Mouse (Mus musculus): ENCODE results near the gene Yars. TPM values are rescaled to one million over a fixed set of nuclear protein-coding genes. Genes with fewer than 3 reads are reported as not detected.

Yars gene
- polyA plus RNA-seq, 1 experiment from 2014 or later = 87.4 TPM

GRCm38 (mm10) chr4:129222019-129222925 is 32.7 kb downstream of the Yars start:
- Histone ChIP-seq H3K4me1 (peaks cover 44% of the 10 kb centered on the region), H3K9ac (no peak overlapping the region), H3K9me3 (replicated peaks) (no peaks in the 10 kb centered on the region), H3K4me3 (replicated peaks) (no peak overlapping the region), H3K36me3 (peaks cover 85% of the 10 kb centered on the region), H3K27me3 (peaks cover 4% of the 10 kb centered on the region; the same call in 1 of the 2 replicates), H3K27ac (no peak overlapping the region), H3K4me2 (no peak overlapping the region)
- no peak for ATAC-seq (replicated peaks; ENCODE audit: low FRiP score)
- WGBS = 85% methylated on average over 31 of the region's 31 CpGs

GRCm38 (mm10) chr4:129223421-129224281 is 34.1 kb downstream of the Yars start:
- WGBS = 40% methylated on average over 55 of the region's 55 CpGs
- ATAC-seq (replicated peaks; ENCODE audit: low FRiP score) = peak; percentile 52
- Histone ChIP-seq H3K9ac (peak overlapping the region; percentile 12; the same call in 1 of the 2 replicates), H3K4me2 (peak overlapping the region; percentile 54), H3K36me3 (peaks cover 71% of the 10 kb centered on the region), H3K4me3 (replicated peaks) (peak overlapping the region; percentile 27), H3K27ac (0 out of 2 replicates have a peak overlapping the region, but pooled peaks have one; percentile 23), H3K9me3 (replicated peaks) (no peaks in the 10 kb centered on the region), H3K27me3 (peaks cover 7% of the 10 kb centered on the region; the same call in 1 of the 2 replicates), H3K4me1 (peaks cover 58% of the 10 kb centered on the region)

- no peaks in the 10 kb centered on the region for H3K9me3 ChIP-seq (replicated peaks)
- peaks cover 63% of the 10 kb centered on the region for H3K4me1 ChIP-seq
- no peak overlapping the region for H3K9ac ChIP-seq
- peaks cover 7% of the 10 kb centered on the region; the same call in 1 of the 2 replicates for H3K27me3 ChIP-seq
- peaks cover 55% of the 10 kb centered on the region for H3K36me3 ChIP-seq
- H3K4me3 ChIP-seq (replicated peaks) = no peak overlapping the region
- no peak overlapping the region for H3K4me2 ChIP-seq
- WGBS = 93% methylated on average over 12 of the region's 12 CpGs
- no peak overlapping the region for H3K27ac ChIP-seq
- no peak for ATAC-seq (replicated peaks; ENCODE audit: low FRiP score)
Observed at GRCm38 (mm10) chr4:129225315-129225714, 35.8 kb downstream of the Yars start.

- Histone ChIP-seq H3K4me3 (replicated peaks) (peak overlapping the region; percentile 41), H3K4me2 (peak overlapping the region; percentile 62), H3K9me3 (replicated peaks) (no peaks in the 10 kb centered on the region), H3K9ac (0 out of 2 replicates have a peak overlapping the region, but pooled peaks have one; percentile 31), H3K36me3 (peaks cover 43% of the 10 kb centered on the region), H3K27ac (peak overlapping the region; percentile 74), H3K4me1 (peaks cover 74% of the 10 kb centered on the region), H3K27me3 (peaks cover 7% of the 10 kb centered on the region; the same call in 1 of the 2 replicates)
- peak; percentile 52 for ATAC-seq (replicated peaks; ENCODE audit: low FRiP score)
- 14% methylated on average over 5 of the region's 5 CpGs for WGBS
Observed at GRCm38 (mm10) chr4:129226441-129226963, 36.9 kb downstream of the Yars start.

GRCm38 (mm10) chr4:129227170-129227984 is 37.8 kb downstream of the Yars start:
- Histone ChIP-seq H3K27ac (peak overlapping the region; percentile 74), H3K27me3 (peaks cover 7% of the 10 kb centered on the region; the same call in 1 of the 2 replicates), H3K9me3 (replicated peaks) (no peaks in the 10 kb centered on the region), H3K4me3 (replicated peaks) (peak overlapping the region; percentile 41), H3K4me2 (peak overlapping the region; percentile 62), H3K36me3 (peaks cover 34% of the 10 kb centered on the region), H3K9ac (0 out of 2 replicates have a peak overlapping the region, but pooled peaks have one; percentile 31), H3K4me1 (peaks cover 82% of the 10 kb centered on the region)
- WGBS = 9% methylated on average over 22 of the region's 22 CpGs
- no peak for ATAC-seq (replicated peaks; ENCODE audit: low FRiP score)

GRCm38 (mm10) chr4:129227985-129228381 is 38.4 kb downstream of the Yars start:
- 0 out of 2 replicates have a peak overlapping the region, but pooled peaks have one; percentile 31 for H3K9ac ChIP-seq
- 21% methylated on average over 8 of the region's 8 CpGs for WGBS
- H3K27ac ChIP-seq = peak overlapping the region; percentile 74
- H3K36me3 ChIP-seq = peaks cover 28% of the 10 kb centered on the region
- peaks cover 7% of the 10 kb centered on the region; the same call in 1 of the 2 replicates for H3K27me3 ChIP-seq
- H3K4me3 ChIP-seq (replicated peaks) = peak overlapping the region; percentile 41
- H3K4me1 ChIP-seq = peaks cover 82% of the 10 kb centered on the region
- ATAC-seq (replicated peaks; ENCODE audit: low FRiP score) = no peak
- no peaks in the 10 kb centered on the region for H3K9me3 ChIP-seq (replicated peaks)
- peak overlapping the region; percentile 62 for H3K4me2 ChIP-seq

- WGBS = 63% methylated on average over 8 of the region's 8 CpGs
- no peak for ATAC-seq (replicated peaks; ENCODE audit: low FRiP score)
Observed at GRCm38 (mm10) chr4:129230926-129231325, 41.4 kb downstream of the Yars start.

GRCm38 (mm10) chr4:129231594-129232450 is 42.3 kb downstream of the Yars start:
- H3K27ac ChIP-seq = peak overlapping the region; percentile 78
- no peaks in the 10 kb centered on the region for H3K36me3 ChIP-seq
- ATAC-seq (replicated peaks; ENCODE audit: low FRiP score) = peak; percentile 16; the same call in 1 of the 2 replicates
- 0 out of 2 replicates have a peak, but pooled peaks cover 3% of the 10 kb centered on the region for H3K27me3 ChIP-seq
- H3K9ac ChIP-seq = no peak overlapping the region
- 47% methylated on average over 12 of the region's 12 CpGs for WGBS
- H3K4me1 ChIP-seq = peaks cover 83% of the 10 kb centered on the region
- H3K4me2 ChIP-seq = no peak overlapping the region
- no peak overlapping the region for H3K4me3 ChIP-seq (replicated peaks)
- no peaks in the 10 kb centered on the region for H3K9me3 ChIP-seq (replicated peaks)

More at GRCm38 (mm10) chr4:129230926-129231325, 41.4 kb downstream of the Yars start:
- Histone ChIP-seq H3K4me1 (peaks cover 84% of the 10 kb centered on the region), H3K27ac (peak overlapping the region; percentile 78), H3K27me3 (peaks cover 4% of the 10 kb centered on the region; the same call in 1 of the 2 replicates), H3K4me3 (replicated peaks) (no peak overlapping the region), H3K36me3 (no peaks in the 10 kb centered on the region), H3K9me3 (replicated peaks) (no peaks in the 10 kb centered on the region), H3K4me2 (no peak overlapping the region), H3K9ac (no peak overlapping the region)

- WGBS = 71% methylated on average over 9 of the region's 9 CpGs
- H3K27ac ChIP-seq = peak overlapping the region; percentile 78
- no peak overlapping the region for H3K4me2 ChIP-seq
- no peaks in the 10 kb centered on the region for H3K36me3 ChIP-seq
- peaks cover 83% of the 10 kb centered on the region for H3K4me1 ChIP-seq
- no peak for ATAC-seq (replicated peaks; ENCODE audit: low FRiP score)
- no peaks in the 10 kb centered on the region for H3K9me3 ChIP-seq (replicated peaks)
- H3K27me3 ChIP-seq = no peaks in the 10 kb centered on the region
- H3K9ac ChIP-seq = no peak overlapping the region
- no peak overlapping the region for H3K4me3 ChIP-seq (replicated peaks)
Observed at GRCm38 (mm10) chr4:129232561-129233360, 43.2 kb downstream of the Yars start.
